Mouse (Mus musculus): ENCODE results near the gene Sdhc. TPM values are rescaled to one million over a fixed set of nuclear protein-coding genes. Genes with fewer than 3 reads are reported as not detected.
"Not testable (repeated sequence)": the region's sequence is repeated elsewhere in the genome, so short reads cannot be mapped to it uniquely, and the experiment has no call there.

The Sdhc gene
- total RNA-seq, 2 experiments from 2014 or later = 1,188 to 1,220 TPM

DNA sequence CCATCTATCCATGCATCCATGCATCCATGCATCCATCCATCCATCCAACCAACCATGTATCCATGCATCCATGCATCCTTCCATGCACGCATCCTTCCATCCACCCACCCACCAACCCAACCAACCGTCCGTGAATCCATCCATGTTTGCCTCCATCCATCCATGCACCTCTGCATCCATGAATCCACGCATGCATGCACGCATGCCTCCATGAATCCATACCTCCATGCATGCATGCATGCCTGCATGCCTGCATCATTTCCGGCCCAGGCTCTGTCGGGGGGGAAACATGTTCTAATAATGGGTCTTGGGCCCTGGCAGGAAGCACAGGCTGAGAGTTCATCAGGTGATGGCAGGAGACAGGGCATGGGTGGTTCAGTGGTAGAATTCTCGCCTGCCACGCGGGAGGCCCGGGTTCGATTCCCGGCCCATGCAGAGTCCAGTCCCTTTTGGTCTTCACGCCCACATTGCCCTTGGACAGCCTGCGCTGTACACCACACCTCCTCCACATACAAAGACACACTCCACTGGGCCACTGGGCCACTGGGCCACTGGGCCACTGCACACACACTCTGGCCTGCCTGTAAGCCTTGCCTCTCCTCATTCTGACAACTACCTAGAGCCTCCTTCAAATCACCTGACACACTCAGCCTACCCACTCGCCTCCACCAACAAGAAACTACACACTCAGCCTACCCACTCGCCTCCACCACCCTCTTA lies 68.7 kb downstream of the Sdhc start:
- peak in 1 of 2 experiments; percentile 49 for DNase-seq

DNA sequence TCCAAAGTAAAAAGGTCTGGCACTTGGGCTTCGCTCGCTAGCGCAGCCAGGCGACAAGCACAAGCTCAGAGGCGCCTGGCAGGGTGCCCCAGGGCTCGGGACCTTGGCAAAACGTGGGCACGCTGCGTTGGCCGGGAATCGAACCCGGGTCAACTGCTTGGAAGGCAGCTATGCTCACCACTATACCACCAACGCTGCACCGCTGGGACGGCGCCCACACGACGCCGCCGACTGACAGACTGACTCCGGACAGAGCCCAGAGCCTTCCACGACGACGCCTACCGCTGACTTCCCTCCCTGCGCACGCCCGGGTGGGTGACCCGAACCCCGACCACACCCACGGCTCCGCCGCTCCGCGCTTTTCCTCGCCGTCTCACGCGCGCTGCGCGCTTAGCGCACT lies 70.6 kb downstream of the Sdhc start:
- DNase-seq = not testable (repeated sequence)

DNA sequence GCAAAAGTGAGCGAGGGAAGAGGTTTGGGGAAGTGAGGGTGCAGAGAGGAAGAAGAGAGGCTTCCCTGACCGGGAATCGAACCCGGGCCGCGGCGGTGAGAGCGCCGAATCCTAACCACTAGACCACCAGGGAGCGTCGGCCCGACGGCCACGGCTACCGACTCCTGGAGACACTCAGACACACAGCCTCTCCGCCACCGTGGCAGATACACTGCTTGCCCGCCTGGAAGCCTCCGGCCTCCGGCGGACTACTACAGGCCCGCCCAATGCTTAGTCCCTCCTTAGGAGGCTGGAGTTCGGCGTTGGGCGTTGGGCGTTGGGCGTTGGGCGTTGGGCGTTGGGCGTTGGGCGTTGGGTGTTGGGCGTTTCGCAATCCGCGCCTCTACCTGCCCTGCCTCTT lies 71.1 kb downstream of the Sdhc start:
- not testable (repeated sequence) for DNase-seq

DNA sequence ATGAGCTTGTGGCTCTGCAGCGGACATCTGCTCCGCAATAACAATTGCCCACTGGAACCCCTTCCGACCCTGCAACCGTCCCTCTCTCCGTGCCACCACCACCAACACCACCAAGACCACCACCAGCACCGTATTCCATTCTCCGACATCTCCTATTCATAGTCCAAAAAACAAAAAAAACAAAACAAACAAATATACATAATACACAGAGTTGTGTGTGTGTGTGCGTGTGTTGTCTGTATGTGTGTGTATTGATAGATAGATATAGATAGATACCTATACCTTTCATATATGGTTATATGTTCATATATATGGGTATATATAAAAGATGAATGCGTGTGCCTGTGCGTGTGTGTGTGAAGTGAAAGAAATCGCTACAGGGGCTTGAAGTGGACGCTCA lies 72.0 kb downstream of the Sdhc start:
- DNase-seq = not testable (repeated sequence)

DNA sequence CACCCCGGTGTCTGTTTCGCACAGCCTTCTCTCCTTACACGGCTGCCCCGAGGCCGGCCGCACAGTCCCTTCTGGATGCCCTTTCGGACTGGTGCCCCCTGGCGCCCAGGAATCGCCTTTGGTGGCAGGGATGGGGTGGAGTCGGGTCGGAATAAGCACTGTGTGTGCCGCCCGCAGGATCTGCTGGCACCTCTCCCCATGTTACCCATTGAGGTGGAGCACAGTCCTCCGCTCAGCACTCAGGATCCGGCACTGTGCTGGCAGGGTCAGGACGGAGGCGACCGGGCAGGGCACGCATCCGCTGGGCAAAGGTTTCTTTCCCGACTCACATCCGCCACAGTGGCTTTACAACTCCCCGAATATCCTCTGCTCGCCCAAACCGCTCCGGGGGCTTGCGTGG lies 72.4 kb downstream of the Sdhc start:
- peak; percentile 56 to 59 for DNase-seq

DNA sequence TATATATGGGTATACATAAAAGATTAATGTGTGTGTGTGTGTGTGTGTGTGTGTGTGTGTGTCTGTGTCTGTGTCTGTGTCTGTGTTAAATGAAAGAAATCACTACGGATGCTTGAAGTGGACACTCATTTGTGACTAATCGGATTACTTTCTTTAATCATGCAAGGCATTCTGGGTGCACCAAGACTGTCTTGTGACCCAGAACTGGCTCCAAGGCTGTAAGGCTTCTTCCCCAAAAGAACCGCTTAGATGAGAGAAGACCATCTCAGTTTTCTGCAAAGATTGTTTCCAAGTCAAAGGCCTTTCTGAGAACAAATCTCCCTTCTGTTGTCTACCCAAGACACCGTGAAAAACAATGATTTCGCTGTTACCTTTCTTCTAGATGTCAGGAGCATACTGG lies 73.2 kb downstream of the Sdhc start:
- DNase-seq = not testable (repeated sequence)

Small RNAs within 50 kb of the gene (microRNA-seq; reads per million reads assigned to microRNA genes)
- 0 reads per million in 2 experiments for gene Gm27844

Other genes starting within 250 kb of the Sdhc start
- gene Fcrlb, start 237.7 kb downstream of the Sdhc start, total RNA-seq (2021) = not detected
- 1 to 10 TPM in 1 of 2 experiments, under 1 TPM in 1; 0.22 to 2.7 TPM for gene Fcrla, start 223.0 kb downstream of the Sdhc start, total RNA-seq (2021)
- 1 to 10 TPM; 6.8 to 7.3 TPM for gene Fcgr2b, start 174.1 kb downstream of the Sdhc start, total RNA-seq (2021)
- gene Fcgr4, start 131.7 kb downstream of the Sdhc start, total RNA-seq (2021) = under 1 TPM; 0.35 to 0.59 TPM
- gene Fcgr3, start 85.7 kb downstream of the Sdhc start, total RNA-seq (2021) = 10 to 100 TPM; 12.7 to 12.9 TPM
- gene Cfap126, start 36.7 kb downstream of the Sdhc start, total RNA-seq (2021) = 1 to 10 TPM in 1 of 2 experiments, under 1 TPM in 1; 0.60 to 1.4 TPM
- under 1 TPM; 0.55 to 0.75 TPM for gene Mpz, start 108 bp upstream of the Sdhc start, total RNA-seq (2021)
- gene Pcp4l1, start 45.7 kb upstream of the Sdhc start, total RNA-seq (2021) = 100 to 1,000 TPM; 196 to 272 TPM
- gene Nr1i3, start 63.4 kb upstream of the Sdhc start, total RNA-seq (2021) = not detected
- gene Tomm40l, start 71.9 kb upstream of the Sdhc start, total RNA-seq (2021) = 10 to 100 TPM; 89.6 to 92.9 TPM
- gene Apoa2, start 74.5 kb upstream of the Sdhc start, total RNA-seq (2021) = 1 to 10 TPM; 2.0 to 2.7 TPM
- 10 to 100 TPM; 10.2 to 13.4 TPM for gene Fcer1g, start 83.8 kb upstream of the Sdhc start, total RNA-seq (2021)
- gene Adamts4, start 99.8 kb upstream of the Sdhc start, total RNA-seq (2021) = 1 to 10 TPM in 1 of 2 experiments, under 1 TPM in 1; 0.57 to 1.2 TPM
- gene Ndufs2, start 100.8 kb upstream of the Sdhc start, total RNA-seq (2021) = 1,000 to 10,000 TPM; 1,592 to 1,593 TPM
- 10 to 100 TPM; 18.7 to 19.6 TPM for gene B4galt3, start 119.7 kb upstream of the Sdhc start, total RNA-seq (2021)
- 10 to 100 TPM; 13.1 to 13.6 TPM for gene Ppox, start 130.6 kb upstream of the Sdhc start, total RNA-seq (2021)
- gene Usp21, start 137.4 kb upstream of the Sdhc start, total RNA-seq (2021) = 10 to 100 TPM; 17.7 to 20.9 TPM
- gene Ufc1, start 144.4 kb upstream of the Sdhc start, total RNA-seq (2021) = 10 to 100 TPM; 90.4 to 91.6 TPM
- gene Dedd, start 178.5 kb upstream of the Sdhc start, total RNA-seq (2021) = 10 to 100 TPM; 21.8 to 23.5 TPM
- gene Nit1, start 195.0 kb upstream of the Sdhc start, total RNA-seq (2021) = 10 to 100 TPM; 26.4 to 28.8 TPM
- 10 to 100 TPM; 84.8 to 94.3 TPM for gene Pfdn2, start 195.1 kb upstream of the Sdhc start, total RNA-seq (2021)
- not detected for gene Klhdc9, start 210.2 kb upstream of the Sdhc start, total RNA-seq (2021)
- gene Nectin4, start 219.5 kb upstream of the Sdhc start, total RNA-seq (2021) = under 1 TPM; 0.15 to 0.18 TPM
- 1 to 10 TPM; 2.7 to 5.0 TPM for gene Arhgap30, start 238.4 kb upstream of the Sdhc start, total RNA-seq (2021)

All from heart, adult 18-20 months (tissue).